Mouse (Mus musculus): ENCODE measurements at regions not wholly inside any gene's neighbourhood (a gene's known extent, or its start where the extent isn't known, plus 50 kb on each side); places are given as distances from the start of the nearest gene placed in this dataset.

GRCm38 (mm10) chr1:59403831-59404547 is 78.2 kb upstream of the Fzd7 start:
- no peak overlapping the region for H3K4me2 ChIP-seq (replicated peaks; ENCODE audit: low read depth, low read length)
- no peak overlapping the region for H3K27ac ChIP-seq (ENCODE audit: low read length)
- TF ChIP-seq EP300 (IDR thresholded peaks at IDR 0.05), result no peak
- TF ChIP-seq CTCF (IDR thresholded peaks at IDR 0.05), result no peak
- no peaks in the 10 kb centered on the region for H3K27me3 ChIP-seq (replicated peaks; ENCODE audit: insufficient read depth, low read length)
- no peaks in the 10 kb centered on the region for H3K36me3 ChIP-seq (ENCODE audit: insufficient read depth, low read length)
- WGBS, result 79% methylated on average over 9 of the region's 9 CpGs
- DNase-seq (ENCODE audit: low spot score), result no peak
- H3K9me3 ChIP-seq (ENCODE audit: low read length), result no peaks in the 10 kb centered on the region
- no peak overlapping the region for H3K4me3 ChIP-seq (ENCODE audit: low read depth, low read length)
- no peak for ATAC-seq
- no peaks in the 10 kb centered on the region for H3K4me1 ChIP-seq (ENCODE audit: insufficient read depth, low read depth, low read length)
- no peak overlapping the region for H3K9ac ChIP-seq (replicated peaks; ENCODE audit: low read depth)

GRCm38 (mm10) chr1:59405370-59405769 is 76.9 kb upstream of the Fzd7 start:
- no peak overlapping the region for H3K4me3 ChIP-seq (ENCODE audit: low read depth, low read length)
- H3K36me3 ChIP-seq (ENCODE audit: insufficient read depth, low read length), result no peaks in the 10 kb centered on the region
- WGBS, result 75% methylated on average over 8 of the region's 8 CpGs
- no peaks in the 10 kb centered on the region for H3K27me3 ChIP-seq (replicated peaks; ENCODE audit: insufficient read depth, low read length)
- no peak overlapping the region for H3K9ac ChIP-seq (replicated peaks; ENCODE audit: low read depth)
- no peaks in the 10 kb centered on the region for H3K9me3 ChIP-seq (ENCODE audit: low read length)
- TF ChIP-seq EP300 (IDR thresholded peaks at IDR 0.05) (no peak), CTCF (IDR thresholded peaks at IDR 0.05) (no peak)
- no peaks in the 10 kb centered on the region for H3K4me1 ChIP-seq (ENCODE audit: insufficient read depth, low read depth, low read length)
- H3K27ac ChIP-seq (ENCODE audit: low read length), result no peak overlapping the region
- DNase-seq (ENCODE audit: low spot score) (no peak), ATAC-seq (no peak)
- no peak overlapping the region for H3K4me2 ChIP-seq (replicated peaks; ENCODE audit: low read depth, low read length)

- Histone ChIP-seq H3K9ac (replicated peaks; ENCODE audit: low read depth) (no peak overlapping the region), H3K4me1 (ENCODE audit: insufficient read depth, low read depth, low read length) (no peaks in the 10 kb centered on the region), H3K4me2 (replicated peaks; ENCODE audit: low read depth, low read length) (no peak overlapping the region), H3K27me3 (replicated peaks; ENCODE audit: insufficient read depth, low read length) (no peaks in the 10 kb centered on the region), H3K4me3 (ENCODE audit: low read depth, low read length) (no peak overlapping the region), H3K27ac (ENCODE audit: low read length) (no peak overlapping the region), H3K9me3 (ENCODE audit: low read length) (no peaks in the 10 kb centered on the region), H3K36me3 (ENCODE audit: insufficient read depth, low read length) (no peaks in the 10 kb centered on the region)
- TF ChIP-seq CTCF (IDR thresholded peaks at IDR 0.05), result no peak
- no peak for TF ChIP-seq EP300 (IDR thresholded peaks at IDR 0.05)
- WGBS, result 60% methylated on average over 6 of the region's 6 CpGs
- ATAC-seq, result no peak
- no peak for DNase-seq (ENCODE audit: low spot score)
Measured at GRCm38 (mm10) chr1:59406741-59407306, 75.4 kb upstream of the Fzd7 start.

GRCm38 (mm10) chr1:59409585-59410160 is 72.6 kb upstream of the Fzd7 start:
- no peak overlapping the region for H3K27ac ChIP-seq (ENCODE audit: low read length)
- peak; percentile 37; the same call in 1 of the 2 replicates for ATAC-seq
- no peak overlapping the region for H3K4me2 ChIP-seq (replicated peaks; ENCODE audit: low read depth, low read length)
- peak; percentile 44 for DNase-seq (ENCODE audit: low spot score)
- no peaks in the 10 kb centered on the region for H3K4me1 ChIP-seq (ENCODE audit: insufficient read depth, low read depth, low read length)
- no peak for TF ChIP-seq EP300 (IDR thresholded peaks at IDR 0.05)
- H3K4me3 ChIP-seq (ENCODE audit: low read depth, low read length), result no peak overlapping the region
- H3K36me3 ChIP-seq (ENCODE audit: insufficient read depth, low read length), result no peaks in the 10 kb centered on the region
- no peaks in the 10 kb centered on the region for H3K27me3 ChIP-seq (replicated peaks; ENCODE audit: insufficient read depth, low read length)
- H3K9me3 ChIP-seq (ENCODE audit: low read length), result no peaks in the 10 kb centered on the region
- no peak overlapping the region for H3K9ac ChIP-seq (replicated peaks; ENCODE audit: low read depth)
- 11% methylated on average over 8 of the region's 8 CpGs for WGBS

GRCm38 (mm10) chr1:59413264-59413663 is 69.0 kb upstream of the Fzd7 start:
- no peak for ATAC-seq
- Histone ChIP-seq H3K27ac (ENCODE audit: low read length) (no peak overlapping the region), H3K9me3 (ENCODE audit: low read length) (no peaks in the 10 kb centered on the region), H3K36me3 (ENCODE audit: insufficient read depth, low read length) (no peaks in the 10 kb centered on the region), H3K27me3 (replicated peaks; ENCODE audit: insufficient read depth, low read length) (no peaks in the 10 kb centered on the region), H3K4me2 (replicated peaks; ENCODE audit: low read depth, low read length) (no peak overlapping the region), H3K4me1 (ENCODE audit: insufficient read depth, low read depth, low read length) (no peaks in the 10 kb centered on the region), H3K9ac (replicated peaks; ENCODE audit: low read depth) (no peak overlapping the region), H3K4me3 (ENCODE audit: low read depth, low read length) (no peak overlapping the region)
- 87% methylated on average over 8 of the region's 8 CpGs for WGBS
- no peak for DNase-seq (ENCODE audit: low spot score)
- TF ChIP-seq CTCF (IDR thresholded peaks at IDR 0.05) (no peak), EP300 (IDR thresholded peaks at IDR 0.05) (no peak)

GRCm38 (mm10) chr1:59414401-59415210 is 67.6 kb upstream of the Fzd7 start:
- TF ChIP-seq EP300 (IDR thresholded peaks at IDR 0.05) (no peak), CTCF (IDR thresholded peaks at IDR 0.05) (no peak)
- ATAC-seq, result no peak
- H3K9me3 ChIP-seq (ENCODE audit: low read length), result no peaks in the 10 kb centered on the region

More at GRCm38 (mm10) chr1:59414401-59415210, 67.6 kb upstream of the Fzd7 start:
- 81% methylated on average over 13 of the region's 13 CpGs for WGBS
- DNase-seq (ENCODE audit: low spot score), result no peak
- Histone ChIP-seq H3K9ac (replicated peaks; ENCODE audit: low read depth) (no peak overlapping the region), H3K4me3 (ENCODE audit: low read depth, low read length) (no peak overlapping the region), H3K4me2 (replicated peaks; ENCODE audit: low read depth, low read length) (no peak overlapping the region), H3K27ac (ENCODE audit: low read length) (no peak overlapping the region), H3K4me1 (ENCODE audit: insufficient read depth, low read depth, low read length) (no peaks in the 10 kb centered on the region), H3K36me3 (ENCODE audit: insufficient read depth, low read length) (no peaks in the 10 kb centered on the region), H3K27me3 (replicated peaks; ENCODE audit: insufficient read depth, low read length) (no peaks in the 10 kb centered on the region)

All from lung, postnatal 0 days (tissue).